Mouse (Mus musculus) limb, embryonic 13.5 days (tissue): Measurements from ENCODE around the gene Arhgap9. TPM values are rescaled to one million over a fixed set of nuclear protein-coding genes. Genes with fewer than 3 reads are reported as not detected.
"Not testable (repeated sequence)": the region's sequence is repeated elsewhere in the genome, so short reads cannot be mapped to it uniquely, and the experiment has no call there.

Experiments used
- ATAC-seq: fragments of 200-750 bp; cut with Nextera tagmentation; 2 replicates; pipeline ENCODE4 v1.8.0; 2017; ENCODE audit warnings: low read depth, moderate number of reproducible peaks, moderate TSS enrichment; ENCODE audit not compliant: low FRiP score
- H3K27ac ChIP-seq: fragments of 300-500 bp; sonication (generic); 2 replicates; pipeline ENCODE4 v1.5.1; 2015; ENCODE audit warnings: inconsistent platforms, mild to moderate bottlenecking, moderate library complexity
- H3K27me3 ChIP-seq: fragments of 300-500 bp; sonication (generic); 2 replicates; pipeline ENCODE4 v1.6.1; 2015; ENCODE audit warnings: mild to moderate bottlenecking, inconsistent platforms
- H3K36me3 ChIP-seq: fragments of 300-500 bp; sonication (generic); 2 replicates; pipeline ENCODE4 v1.6.1; 2015; ENCODE audit warnings: inconsistent platforms, mild to moderate bottlenecking, moderate library complexity
- H3K4me1 ChIP-seq: fragments of 300-500 bp; sonication (generic); 2 replicates; pipeline ENCODE4 v1.6.1; 2015; ENCODE audit warnings: inconsistent platforms
- H3K4me2 ChIP-seq: fragments of 300-500 bp; sonication (generic); replicated peaks from 2 replicates; pipeline ENCODE4 v1.6.1; 2015; ENCODE audit warnings: inconsistent platforms, mild to moderate bottlenecking, moderate library complexity
- H3K4me3 ChIP-seq: fragments of 300-500 bp; sonication (generic); 2 replicates; pipeline ENCODE4 v1.5.1; 2015; ENCODE audit warnings: moderate library complexity, mild to moderate bottlenecking, inconsistent platforms
- H3K9ac ChIP-seq: fragments of 300-500 bp; sonication (generic); 2 replicates; pipeline ENCODE4 v1.6.1; 2015; ENCODE audit warnings: mild to moderate bottlenecking, inconsistent platforms
- H3K9me3 ChIP-seq: fragments of 300-500 bp; sonication (generic); 2 replicates; pipeline ENCODE4 v1.6.1; 2016; ENCODE audit warnings: inconsistent platforms
- WGBS: fragments of 180-500 bp; shearing (Covaris S2); methylation state at CpG from one replicate; pipeline ENCODE4 v1.1.7; 2015; 5-methylcytosine and 5-hydroxymethylcytosine counted together
- polyA plus RNA-seq: library from polyadenylated mRNA; unstranded; fragments of >200 nt; fragmentation: Nextera tagmentation; extraction: Ambion mirVana; gene quantifications from 2 replicates; pipeline ENCODE4 v1.2.1, GENCODE M21; 2015

The Arhgap9 gene
- polyA plus RNA-seq, 1 experiment from 2014 or later: 5.2 TPM

GRCm38 (mm10) chr10:127313516-127313915, 8.2 kb upstream of the Arhgap9 start:
- not testable (repeated sequence) for H3K4me3 ChIP-seq, H3K9ac ChIP-seq, H3K36me3 ChIP-seq, H3K9me3 ChIP-seq, H3K27ac ChIP-seq, ATAC-seq, H3K27me3 ChIP-seq, H3K4me2 ChIP-seq
- peaks cover 10% of the 10 kb centered on the region for H3K4me1 ChIP-seq
- WGBS: 86% methylated on average over 5 of the region's 5 CpGs

- H3K27ac ChIP-seq, H3K9me3 ChIP-seq, H3K9ac ChIP-seq, H3K4me3 ChIP-seq, H3K4me2 ChIP-seq, ATAC-seq, H3K27me3 ChIP-seq, H3K36me3 ChIP-seq: not testable (repeated sequence)
- WGBS: 83% methylated on average over 1 of the region's 1 CpGs
- H3K4me1 ChIP-seq: peaks cover 10% of the 10 kb centered on the region
Observed at GRCm38 (mm10) chr10:127314950-127315349, 6.8 kb upstream of the Arhgap9 start.

GRCm38 (mm10) chr10:127317277-127317676, 4.5 kb upstream of the Arhgap9 start:
- WGBS: 87% methylated on average over 2 of the region's 2 CpGs
- Histone ChIP-seq H3K27ac (no peak overlapping the region), H3K27me3 (peaks cover 4% of the 10 kb centered on the region; the same call in 1 of the 2 replicates), H3K36me3 (no peaks in the 10 kb centered on the region), H3K9me3 (no peaks in the 10 kb centered on the region), H3K4me2 (no peak overlapping the region), H3K9ac (no peak overlapping the region), H3K4me3 (no peak overlapping the region), H3K4me1 (no peaks in the 10 kb centered on the region)
- ATAC-seq: no peak

- Histone ChIP-seq H3K9me3 (no peaks in the 10 kb centered on the region), H3K4me2 (no peak overlapping the region), H3K4me3 (no peak overlapping the region), H3K4me1 (no peaks in the 10 kb centered on the region), H3K9ac (no peak overlapping the region; the same call in 1 of the 2 replicates), H3K27me3 (peaks cover 10% of the 10 kb centered on the region; the same call in 1 of the 2 replicates), H3K27ac (no peak overlapping the region), H3K36me3 (no peaks in the 10 kb centered on the region)
- ATAC-seq: no peak
- WGBS: 45% methylated on average over 4 of the region's 4 CpGs
Observed at GRCm38 (mm10) chr10:127318009-127318408, 3.8 kb upstream of the Arhgap9 start.

- H3K9ac ChIP-seq: no peak overlapping the region
Observed at GRCm38 (mm10) chr10:127319969-127320368, 1.8 kb upstream of the Arhgap9 start.

GRCm38 (mm10) chr10:127322178-127322577, 414 bp downstream of the Arhgap9 start:
- Histone ChIP-seq H3K27me3 (peaks cover 39% of the 10 kb centered on the region), H3K4me1 (peaks cover 16% of the 10 kb centered on the region), H3K4me2 (no peak overlapping the region), H3K36me3 (no peaks in the 10 kb centered on the region), H3K9me3 (no peaks in the 10 kb centered on the region), H3K4me3 (no peak overlapping the region), H3K27ac (no peak overlapping the region), H3K9ac (no peak overlapping the region)
- WGBS: 69% methylated on average over 13 of the region's 13 CpGs
- ATAC-seq: no peak

More at GRCm38 (mm10) chr10:127319969-127320368, 1.8 kb upstream of the Arhgap9 start:
- no peak for ATAC-seq
- H3K4me2 ChIP-seq: no peak overlapping the region
- 73% methylated on average over 7 of the region's 7 CpGs for WGBS
- peaks cover 18% of the 10 kb centered on the region for H3K27me3 ChIP-seq
- H3K4me1 ChIP-seq: no peaks in the 10 kb centered on the region
- H3K4me3 ChIP-seq: no peak overlapping the region
- H3K9me3 ChIP-seq: no peaks in the 10 kb centered on the region
- no peak overlapping the region for H3K27ac ChIP-seq
- no peaks in the 10 kb centered on the region for H3K36me3 ChIP-seq

- ATAC-seq: no peak
- Histone ChIP-seq H3K9me3 (no peaks in the 10 kb centered on the region), H3K4me2 (no peak overlapping the region), H3K4me3 (no peak overlapping the region), H3K27me3 (peaks cover 44% of the 10 kb centered on the region), H3K36me3 (no peaks in the 10 kb centered on the region), H3K27ac (no peak overlapping the region), H3K4me1 (peaks cover 16% of the 10 kb centered on the region), H3K9ac (no peak overlapping the region)
- WGBS: 78% methylated on average over 4 of the region's 4 CpGs
Observed at GRCm38 (mm10) chr10:127322669-127323068, 905 bp downstream of the Arhgap9 start.

- H3K36me3 ChIP-seq: no peaks in the 10 kb centered on the region
- WGBS: 75% methylated on average over 17 of the region's 17 CpGs
- H3K4me1 ChIP-seq: peaks cover 16% of the 10 kb centered on the region
- ATAC-seq: no peak
- H3K4me3 ChIP-seq: no peak overlapping the region
- H3K9ac ChIP-seq: no peak overlapping the region
- H3K27me3 ChIP-seq: peaks cover 50% of the 10 kb centered on the region
- no peaks in the 10 kb centered on the region for H3K9me3 ChIP-seq
- H3K4me2 ChIP-seq: no peak overlapping the region
- no peak overlapping the region for H3K27ac ChIP-seq
Observed at GRCm38 (mm10) chr10:127323131-127323855, 1.5 kb downstream of the Arhgap9 start.

GRCm38 (mm10) chr10:127324495-127324894, 2.7 kb downstream of the Arhgap9 start:
- no peak overlapping the region; the same call in 1 of the 2 replicates for H3K4me2 ChIP-seq
- no peak overlapping the region for H3K27ac ChIP-seq
- peaks cover 16% of the 10 kb centered on the region for H3K4me1 ChIP-seq
- no peak overlapping the region for H3K4me3 ChIP-seq
- no peak overlapping the region for H3K9ac ChIP-seq
- WGBS: 7% methylated on average over 7 of the region's 7 CpGs
- H3K9me3 ChIP-seq: no peaks in the 10 kb centered on the region
- H3K27me3 ChIP-seq: peaks cover 60% of the 10 kb centered on the region
- no peak for ATAC-seq
- no peaks in the 10 kb centered on the region for H3K36me3 ChIP-seq

- Histone ChIP-seq H3K27me3 (peaks cover 60% of the 10 kb centered on the region), H3K36me3 (peaks cover 7% of the 10 kb centered on the region), H3K9ac (peak overlapping the region; percentile 76), H3K27ac (no peak overlapping the region), H3K4me1 (peaks cover 16% of the 10 kb centered on the region), H3K9me3 (no peaks in the 10 kb centered on the region), H3K4me2 (peak overlapping the region; percentile 96), H3K4me3 (peak overlapping the region; percentile 56)
- no peak for ATAC-seq
- WGBS: 27% methylated on average over 14 of the region's 14 CpGs
Observed at GRCm38 (mm10) chr10:127325454-127326016, 3.8 kb downstream of the Arhgap9 start.

- peak overlapping the region; percentile 56 for H3K4me3 ChIP-seq
- peaks cover 13% of the 10 kb centered on the region for H3K36me3 ChIP-seq
- peaks cover 60% of the 10 kb centered on the region for H3K27me3 ChIP-seq
- H3K27ac ChIP-seq: no peak overlapping the region
- peak overlapping the region; percentile 96 for H3K4me2 ChIP-seq
- H3K9me3 ChIP-seq: no peaks in the 10 kb centered on the region
- peak; percentile 35; the same call in 1 of the 2 replicates for ATAC-seq
- H3K9ac ChIP-seq: peak overlapping the region; percentile 76
- WGBS: under 1% methylated on average over 52 of the region's 54 CpGs
- H3K4me1 ChIP-seq: peaks cover 16% of the 10 kb centered on the region
Observed at GRCm38 (mm10) chr10:127326017-127326801, 4.4 kb downstream of the Arhgap9 start.

GRCm38 (mm10) chr10:127326828-127327227, 5.1 kb downstream of the Arhgap9 start:
- peak overlapping the region; percentile 56 for H3K4me3 ChIP-seq
- no peak for ATAC-seq
- H3K4me1 ChIP-seq: peaks cover 16% of the 10 kb centered on the region
- peaks cover 65% of the 10 kb centered on the region for H3K27me3 ChIP-seq
- peaks cover 20% of the 10 kb centered on the region for H3K36me3 ChIP-seq
- H3K9ac ChIP-seq: peak overlapping the region; percentile 76
- H3K27ac ChIP-seq: no peak overlapping the region
- peak overlapping the region; percentile 96 for H3K4me2 ChIP-seq
- H3K9me3 ChIP-seq: no peaks in the 10 kb centered on the region
- WGBS: 7% methylated on average over 29 of the region's 29 CpGs
